Mouse (Mus musculus) CD4-positive, CD25-positive, alpha-beta regulatory T cell, adult 9 weeks (primary cell): ENCODE data around the gene Gm4312. TPM values are rescaled to one million over a fixed set of nuclear protein-coding genes. Genes with fewer than 3 reads are reported as not detected.

Experiments used
- polyA plus RNA-seq: library from polyadenylated mRNA; unstranded; fragments of 100-300 nt; shearing (Covaris generic); gene quantifications from one replicate; pipeline ENCODE4 v1.2.1, GENCODE M21; 2017

The Gm4312 gene
- polyA plus RNA-seq, result not detected

GRCm38 (mm10) chr10:100382460-100382859 is at the start of gene Gm4312:
TSS of gene Gm4312 (minus strand) at chr10:100382560.

GRCm38 (mm10) chr10:100361038-100361437 is 21.3 kb downstream of the Gm4312 start, which contains the start of gene Gm4307:
TSS of gene Gm4307 (plus strand) at chr10:100361338.

GRCm38 (mm10) chr10:100350793-100351192 is 31.6 kb downstream of the Gm4312 start, which contains the start of gene Gm4305:
TSS of gene Gm4305 (plus strand) at chr10:100351093.

GRCm38 (mm10) chr10:100345672-100346071 is 36.7 kb downstream of the Gm4312 start, which contains the start of gene Gm4303:
TSS of gene Gm4303 (plus strand) at chr10:100345972.

GRCm38 (mm10) chr10:100340536-100340935 is 41.8 kb downstream of the Gm4312 start, which contains the start of gene Gm4302:
TSS of gene Gm4302 (plus strand) at chr10:100340836.

GRCm38 (mm10) chr10:100335376-100335775 is 47.0 kb downstream of the Gm4312 start, which contains the start of gene Gm4301:
TSS of gene Gm4301 (plus strand) at chr10:100335676.

Other genes starting within 250 kb of the Gm4312 start
- gene Gm4301, start 46.9 kb downstream of the Gm4312 start, polyA plus RNA-seq, result not detected
- not detected for gene Gm4302, start 41.7 kb downstream of the Gm4312 start, polyA plus RNA-seq
- gene Gm4303, start 36.6 kb downstream of the Gm4312 start, polyA plus RNA-seq, result not detected
- not detected for gene Gm4305, start 31.5 kb downstream of the Gm4312 start, polyA plus RNA-seq
- not detected for gene Gm4307, start 21.2 kb downstream of the Gm4312 start, polyA plus RNA-seq
- 3.5 TPM for gene Tmtc3, start 104.8 kb upstream of the Gm4312 start, polyA plus RNA-seq
- 3.8 TPM for gene Cep290, start 105.0 kb upstream of the Gm4312 start, polyA plus RNA-seq
- 9.6 TPM for gene 4930430F08Rik, start 207.9 kb upstream of the Gm4312 start, polyA plus RNA-seq
- not detected for gene 1700017N19Rik, start 207.9 kb upstream of the Gm4312 start, polyA plus RNA-seq